Mouse (Mus musculus): ENCODE measurements around the gene Esp6. TPM values are rescaled to one million over a fixed set of nuclear protein-coding genes. Genes with fewer than 3 reads are reported as not detected.

Esp6 gene
- polyA plus RNA-seq, 1 experiment from 2014 or later: not detected

GRCm38 (mm10) chr17:40591297-40591696 is 30.0 kb downstream of the Esp6 start:
- H3K4me1 ChIP-seq (replicated peaks; ENCODE audit: insufficient read depth, low read length): no peaks in the 10 kb centered on the region
- no peak overlapping the region for H3K9ac ChIP-seq (ENCODE audit: low read depth, low read length)
- no peak for TF ChIP-seq CTCF (IDR thresholded peaks at IDR 0.05; ENCODE audit: low read depth)
- H3K36me3 ChIP-seq (ENCODE audit: insufficient read depth, low read length): no peaks in the 10 kb centered on the region
- no peaks in the 10 kb centered on the region for H3K9me3 ChIP-seq (replicated peaks; ENCODE audit: low read length)
- DNase-seq (ENCODE audit: low spot score) (no peak), ATAC-seq (replicated peaks; ENCODE audit: low FRiP score, low read depth) (no peak)
- no peaks in the 10 kb centered on the region for H3K27me3 ChIP-seq (ENCODE audit: insufficient read depth, low read length)
- H3K4me3 ChIP-seq (replicated peaks; ENCODE audit: low read depth, low read length): no peak overlapping the region
- H3K4me2 ChIP-seq (ENCODE audit: low read length): no peak overlapping the region
- H3K27ac ChIP-seq: no peak overlapping the region

DNA sequence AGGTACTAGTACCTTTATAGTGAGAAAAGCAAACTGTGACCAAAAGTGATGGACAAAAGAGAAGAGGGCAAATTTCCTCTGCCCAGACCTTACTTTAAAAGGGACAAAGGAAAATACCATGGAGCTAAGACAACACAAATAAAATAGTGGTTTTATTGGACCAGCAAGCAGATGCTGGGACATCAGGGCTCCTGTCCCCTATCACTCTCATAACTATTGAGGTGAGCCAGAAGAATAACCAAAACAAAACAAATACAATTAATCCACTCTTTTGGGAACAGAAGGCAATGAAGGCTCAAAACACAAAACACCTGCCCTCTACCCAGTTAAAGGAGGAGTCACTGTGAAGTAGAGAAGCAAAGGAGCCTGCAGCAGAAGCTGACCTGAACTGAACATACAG is 37.0 kb downstream of the Esp6 start, which contains the start of gene Esp4:
Gene Esp4, plus strand, starts transcription at position 301 of the 400 bp plus-strand sequence.
- no peak for DNase-seq (ENCODE audit: low spot score)
- no peaks in the 10 kb centered on the region for H3K27me3 ChIP-seq (ENCODE audit: insufficient read depth, low read length)

More for the DNA sequence above, 37.0 kb downstream of the Esp6 start, which contains the start of gene Esp4:
- no peak within 1 kb of the TSS for H3K4me3 ChIP-seq (replicated peaks; ENCODE audit: low read depth, low read length)
- no peak within 1 kb of the TSS for H3K9ac ChIP-seq (ENCODE audit: low read depth, low read length)
- no peaks in the 10 kb centered on the region for H3K9me3 ChIP-seq (replicated peaks; ENCODE audit: low read length)
- ATAC-seq (replicated peaks; ENCODE audit: low FRiP score, low read depth): no peak
- H3K36me3 ChIP-seq (ENCODE audit: insufficient read depth, low read length): no peaks in the 10 kb centered on the region
- H3K27ac ChIP-seq: no peak within 1 kb of the TSS
- no peak for TF ChIP-seq CTCF (IDR thresholded peaks at IDR 0.05; ENCODE audit: low read depth)
- H3K4me1 ChIP-seq (replicated peaks; ENCODE audit: insufficient read depth, low read length): no peaks in the 10 kb centered on the region
- no peak within 1 kb of the TSS for H3K4me2 ChIP-seq (ENCODE audit: low read length)

Other genes with a start within 250 kb of the Esp6 start
- gene Crisp1, start 242.3 kb upstream of the Esp6 start, polyA plus RNA-seq (2015; fragmentation: Nextera tagmentation; extraction: Ambion mirVana): 6.2 and 12.2 TPM in 2 replicates
- 0.33 TPM in 1 of 2 replicates, not detected in the other for gene Esp8, start 41.5 kb upstream of the Esp6 start, polyA plus RNA-seq (2015; fragmentation: Nextera tagmentation; extraction: Ambion mirVana)
- not detected in 2 replicates for gene Esp4, start 37.1 kb downstream of the Esp6 start, polyA plus RNA-seq (2015; fragmentation: Nextera tagmentation; extraction: Ambion mirVana)
- not detected in 2 replicates for gene Esp3, start 70.6 kb downstream of the Esp6 start, polyA plus RNA-seq (2015; fragmentation: Nextera tagmentation; extraction: Ambion mirVana)
- gene Esp1, start 165.6 kb downstream of the Esp6 start, polyA plus RNA-seq (2015; fragmentation: Nextera tagmentation; extraction: Ambion mirVana): not detected in 2 replicates
- gene Crisp2, start 245.5 kb downstream of the Esp6 start, polyA plus RNA-seq (2015; fragmentation: Nextera tagmentation; extraction: Ambion mirVana): not detected in 2 replicates
- 0.18 and 0.36 TPM in 2 replicates for gene Rhag, start 249.6 kb downstream of the Esp6 start, polyA plus RNA-seq (2015; fragmentation: Nextera tagmentation; extraction: Ambion mirVana)